Mouse (Mus musculus): ENCODE measurements around the gene Hydin.
"Not testable (repeated sequence)": the region's sequence is repeated elsewhere in the genome, so short reads cannot be mapped to it uniquely, and the experiment has no call there.

The Hydin gene

DNA sequence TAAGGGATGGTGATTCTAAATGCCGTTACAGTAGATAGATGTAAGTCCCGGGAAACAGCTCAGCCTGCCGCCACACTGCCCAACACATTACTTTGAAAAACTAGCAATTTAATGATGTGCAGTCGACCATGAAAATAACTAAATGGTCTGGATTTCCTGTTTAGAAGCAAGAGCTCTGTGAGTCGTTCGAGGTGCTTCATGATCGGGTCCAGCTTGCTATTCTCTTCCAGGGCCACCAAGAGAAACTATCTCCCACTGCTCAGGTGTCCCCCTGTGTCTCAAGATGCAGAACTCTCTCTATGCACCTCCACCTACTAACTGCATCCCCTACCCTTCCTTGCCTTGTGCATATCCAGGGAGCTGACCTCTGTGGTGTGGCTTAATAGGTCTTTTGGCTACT, 66.6 kb downstream of the Hydin start:
- no peak for DNase-seq (ENCODE audit: low spot score in 2 of 2)

DNA sequence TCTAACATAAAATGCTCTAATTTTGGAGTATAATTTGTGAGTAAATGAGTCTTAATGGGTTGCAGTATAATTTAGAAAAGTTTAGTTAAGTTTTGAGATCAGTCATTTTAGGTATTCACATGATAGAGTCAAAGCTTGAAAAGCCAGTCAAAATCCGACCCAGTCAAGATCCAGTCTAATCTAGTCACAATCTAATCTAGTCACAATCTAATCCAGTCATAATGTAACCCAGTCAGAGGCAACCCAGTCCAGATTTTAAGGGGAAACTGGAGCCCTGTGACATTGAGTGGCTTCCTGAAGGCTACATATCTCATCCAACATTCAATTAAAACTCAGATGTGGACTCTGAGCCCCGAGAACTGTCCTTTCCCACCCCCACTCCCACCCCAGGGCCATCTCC, 72.7 kb downstream of the Hydin start:
- no peak for DNase-seq (ENCODE audit: low spot score in 2 of 2)

DNA sequence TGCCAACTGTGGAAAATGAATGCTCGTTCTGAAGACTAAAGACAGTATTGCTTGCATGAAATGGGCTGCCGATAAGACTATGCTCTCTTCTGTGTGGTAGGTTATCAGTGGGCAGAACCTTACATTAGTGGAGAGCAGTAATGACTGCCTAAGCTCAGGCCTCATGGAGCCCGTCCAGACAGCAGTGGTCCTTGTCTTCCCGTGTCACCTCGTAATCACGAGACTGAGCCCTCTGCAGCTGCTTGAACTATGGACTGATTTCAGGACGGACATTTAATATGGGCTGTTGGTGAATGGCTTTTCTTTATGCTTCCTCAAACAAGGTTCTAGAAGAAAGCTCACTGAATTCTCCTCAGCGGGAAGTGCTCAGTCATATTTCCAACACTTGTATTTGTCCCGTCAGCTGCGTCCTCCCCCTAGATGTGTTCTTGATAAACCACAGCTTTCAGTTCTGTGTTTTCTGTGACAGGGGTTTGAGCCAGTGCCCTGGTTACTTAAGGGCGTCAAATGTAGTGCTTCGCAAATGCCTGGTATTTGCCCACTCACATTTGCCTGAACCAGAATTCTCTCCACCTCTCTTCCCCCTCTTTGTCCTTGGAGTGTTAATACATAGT, 73.4 kb downstream of the Hydin start:
- no peak for DNase-seq (ENCODE audit: low spot score in 2 of 2)

GRCm38 (mm10) chr8:110345697-110346394, 79.1 kb downstream of the Hydin start:
- DNase-seq (ENCODE audit: low spot score in 2 of 2) = no peak

- no peak for DNase-seq (ENCODE audit: low spot score in 2 of 2)
Observed at GRCm38 (mm10) chr8:110346915-110347314, 80.1 kb downstream of the Hydin start.

DNA sequence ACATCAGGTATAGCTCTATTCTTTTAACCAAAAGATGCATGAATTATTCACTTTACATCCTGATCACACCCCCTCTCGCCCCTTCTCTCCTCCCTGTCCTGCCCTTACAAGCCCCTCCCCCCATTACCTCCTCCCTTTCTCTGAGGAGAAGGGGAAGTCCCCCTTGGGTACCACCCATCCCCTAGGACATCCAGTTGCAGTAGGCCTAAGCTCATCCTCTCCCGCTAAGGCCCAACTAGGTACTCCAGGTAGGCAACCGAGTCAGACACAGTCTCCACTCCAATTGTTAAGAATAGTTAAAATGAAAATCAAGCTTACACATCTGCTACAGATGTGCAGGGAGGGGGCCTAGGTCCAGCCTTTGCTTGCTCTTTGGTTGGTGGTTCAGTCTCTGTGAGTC, 83.9 kb downstream of the Hydin start:
- DNase-seq (ENCODE audit: low spot score in 2 of 2) = no peak

DNA sequence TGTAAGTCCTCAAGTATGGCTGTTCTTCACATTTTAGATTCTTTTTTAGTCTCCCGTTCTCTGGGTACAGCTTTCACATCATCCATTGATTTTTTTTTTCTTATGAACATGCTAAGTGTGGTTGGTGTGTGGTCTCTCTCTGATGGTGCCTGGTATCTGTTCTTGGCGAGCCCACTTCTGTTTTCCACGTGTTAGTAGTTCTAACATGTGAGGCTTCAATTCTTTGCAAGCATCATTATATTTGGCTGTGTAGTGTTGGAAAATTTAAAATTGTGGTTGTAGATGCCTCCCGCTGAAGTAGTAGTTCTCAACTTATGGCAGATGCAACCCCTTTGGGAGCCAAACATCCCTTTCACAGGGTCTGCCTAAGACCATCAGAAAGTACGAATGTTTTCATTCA, 85.1 kb downstream of the Hydin start:
- no peak for DNase-seq (ENCODE audit: low spot score in 2 of 2)

- no peak for DNase-seq (ENCODE audit: low spot score in 2 of 2)
Observed at GRCm38 (mm10) chr8:110362975-110363374, 96.2 kb downstream of the Hydin start.

- DNase-seq (ENCODE audit: low spot score in 2 of 2) = no peak
Observed at GRCm38 (mm10) chr8:110372836-110373235, 106.1 kb downstream of the Hydin start.

GRCm38 (mm10) chr8:110373695-110374094, 106.9 kb downstream of the Hydin start:
- DNase-seq (ENCODE audit: low spot score in 2 of 2) = no peak

DNA sequence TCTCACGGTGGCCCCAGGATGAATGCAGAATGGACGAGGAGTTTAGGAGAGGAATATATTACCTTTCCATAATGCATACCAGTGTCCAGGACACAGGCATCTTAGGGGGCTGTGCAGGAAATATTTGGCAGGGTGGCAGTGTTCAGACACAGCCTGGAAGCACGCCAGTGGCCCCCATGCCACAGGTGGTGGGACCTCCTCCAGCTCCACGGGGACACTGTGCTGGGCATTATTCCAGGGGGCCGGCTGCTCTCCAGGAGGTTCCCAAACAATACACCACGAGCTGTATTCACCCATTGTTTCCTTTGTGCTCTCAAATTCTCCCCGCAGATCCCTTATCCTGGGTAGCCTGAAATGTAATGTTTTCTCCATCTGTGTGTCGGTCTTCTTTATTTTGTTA, 116.0 kb downstream of the Hydin start:
- DNase-seq (ENCODE audit: low spot score in 2 of 2) = no peak

- DNase-seq (ENCODE audit: low spot score in 2 of 2) = not testable (repeated sequence)
Observed at GRCm38 (mm10) chr8:110384632-110385031, 117.9 kb downstream of the Hydin start.

- no peak for DNase-seq (ENCODE audit: low spot score in 2 of 2)
Observed at GRCm38 (mm10) chr8:110395656-110396055, 128.9 kb downstream of the Hydin start.

DNA sequence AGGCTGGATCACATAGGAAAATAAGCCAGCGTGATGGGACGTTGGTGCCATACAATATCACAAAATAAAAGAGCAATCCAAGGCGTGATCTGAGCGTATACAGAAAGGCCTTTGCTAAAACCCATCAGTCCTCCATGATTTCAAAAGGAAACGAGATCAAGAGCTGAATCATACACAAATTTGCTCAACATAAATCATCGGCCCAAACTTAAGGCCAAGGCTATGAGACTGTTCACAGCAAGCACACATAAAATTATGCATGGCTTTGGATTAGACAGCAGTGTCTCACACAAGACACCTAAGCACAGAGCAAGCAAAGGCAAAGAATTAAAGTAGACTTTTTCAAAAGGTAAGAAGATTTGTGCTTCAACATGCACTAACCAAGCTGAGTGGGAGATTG, 133.8 kb downstream of the Hydin start:
- no peak for DNase-seq (ENCODE audit: low spot score in 2 of 2)

GRCm38 (mm10) chr8:110402311-110402710, 135.5 kb downstream of the Hydin start:
- DNase-seq (ENCODE audit: low spot score in 2 of 2) = no peak

GRCm38 (mm10) chr8:110404516-110404915, 137.7 kb downstream of the Hydin start:
- no peak for DNase-seq (ENCODE audit: low spot score in 2 of 2)

GRCm38 (mm10) chr8:110415121-110415520, 148.3 kb downstream of the Hydin start:
- no peak for DNase-seq (ENCODE audit: low spot score in 2 of 2)

DNA sequence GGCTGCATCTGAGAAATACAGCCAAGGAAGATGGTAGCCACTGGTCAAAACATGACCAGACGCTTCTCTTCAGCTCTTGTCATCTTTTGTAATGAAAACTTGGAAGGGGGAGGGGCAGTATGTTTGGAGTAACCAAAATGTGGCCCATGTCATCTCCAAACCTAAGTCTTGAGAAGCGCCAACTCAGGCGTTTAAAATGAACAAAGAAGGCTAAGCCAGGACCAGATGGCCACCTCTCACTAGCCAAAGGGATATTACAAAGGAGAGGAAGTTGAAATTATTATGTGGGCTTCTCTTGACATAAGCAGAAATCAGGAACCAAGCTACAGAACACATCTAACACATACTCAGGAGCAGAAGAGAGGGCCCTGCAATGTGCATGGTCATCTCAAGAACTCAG, 150.2 kb downstream of the Hydin start:
- DNase-seq (ENCODE audit: low spot score in 2 of 2) = no peak

- no peak for DNase-seq (ENCODE audit: low spot score in 2 of 2)
Observed at GRCm38 (mm10) chr8:110417801-110418200, 151.0 kb downstream of the Hydin start.

GRCm38 (mm10) chr8:110419711-110420110, 152.9 kb downstream of the Hydin start:
- no peak for DNase-seq (ENCODE audit: low spot score in 2 of 2)

- no peak for DNase-seq (ENCODE audit: low spot score in 2 of 2)
Observed at GRCm38 (mm10) chr8:110420221-110420620, 153.4 kb downstream of the Hydin start.

DNA sequence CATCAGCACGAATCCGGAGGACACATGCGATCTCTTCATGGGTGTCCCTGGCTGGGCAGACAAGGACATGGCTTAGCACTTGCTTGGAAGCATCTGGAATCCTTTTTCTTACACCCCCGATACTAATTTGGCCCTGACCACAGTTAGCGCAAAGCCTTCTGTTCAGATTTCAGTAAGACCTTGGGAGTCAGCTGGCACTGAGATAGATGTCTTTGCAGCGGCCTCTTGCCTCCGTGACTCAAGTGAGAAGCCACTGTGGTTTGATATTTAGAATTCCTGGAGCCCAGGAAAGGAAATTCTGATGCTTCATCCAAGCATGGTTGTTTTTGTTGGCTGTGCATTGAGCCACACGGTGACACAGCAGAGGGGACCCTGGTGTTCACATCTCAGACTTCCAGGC, 157.4 kb downstream of the Hydin start:
- no peak for DNase-seq (ENCODE audit: low spot score in 2 of 2)

GRCm38 (mm10) chr8:110431340-110431739, 164.6 kb downstream of the Hydin start:
- DNase-seq (ENCODE audit: low spot score in 2 of 2) = no peak

DNA sequence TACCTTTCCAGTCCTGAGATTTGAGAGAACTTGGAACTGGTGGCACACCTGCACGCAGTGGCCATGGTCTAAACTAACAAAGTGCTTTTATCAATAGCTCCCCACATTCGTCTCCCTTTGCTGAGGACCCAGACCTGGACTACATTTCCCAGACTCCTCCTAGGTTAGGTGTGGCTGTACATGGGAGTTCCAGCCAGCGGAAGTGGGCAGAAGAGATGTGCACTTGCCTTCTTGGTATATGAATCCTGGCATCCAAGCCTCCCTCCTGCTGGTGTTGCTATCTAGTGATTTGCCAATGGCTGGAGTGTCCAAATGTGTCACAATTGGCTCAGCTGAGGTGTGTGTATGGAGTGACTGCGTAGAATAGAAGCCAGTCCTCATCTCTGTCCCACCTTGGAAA, 173.8 kb downstream of the Hydin start:
- no peak for DNase-seq (ENCODE audit: low spot score in 2 of 2)
